Mouse (Mus musculus) urinary bladder, postnatal 14 days (tissue): ENCODE results near the gene Gm8068.
"Not testable (repeated sequence)": the region's sequence is repeated elsewhere in the genome, so short reads cannot be mapped to it uniquely, and the experiment has no call there.

Experiments
- DNase-seq: peaks from one replicate; pipeline ENCODE4 v3.0.0; 2021; ENCODE audit warnings: low spot score

The Gm8068 gene

DNA sequence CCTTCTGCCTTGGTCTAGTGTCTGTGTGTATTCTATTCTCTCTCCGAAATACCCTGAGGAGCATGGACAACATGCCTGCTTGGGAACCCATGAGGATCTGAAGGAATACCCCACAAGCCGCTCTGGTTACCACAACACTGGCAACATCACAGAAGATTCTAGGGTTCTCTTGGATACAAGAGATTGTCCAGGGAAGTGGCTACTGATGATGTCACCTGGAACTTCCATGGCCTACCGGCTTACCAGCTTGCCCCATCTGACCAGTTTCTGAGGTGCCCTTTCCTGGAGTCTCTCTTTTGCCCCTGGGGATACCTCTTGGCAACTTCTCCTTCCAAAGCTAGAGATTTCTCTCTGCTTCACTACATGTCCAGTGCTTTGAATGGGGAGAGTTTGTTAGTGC lies at the start of gene Gm8068:
Gm8068 (minus strand) TSS at position 101 of the 400 bp plus-strand sequence.
- DNase-seq, result not testable (repeated sequence)

DNA sequence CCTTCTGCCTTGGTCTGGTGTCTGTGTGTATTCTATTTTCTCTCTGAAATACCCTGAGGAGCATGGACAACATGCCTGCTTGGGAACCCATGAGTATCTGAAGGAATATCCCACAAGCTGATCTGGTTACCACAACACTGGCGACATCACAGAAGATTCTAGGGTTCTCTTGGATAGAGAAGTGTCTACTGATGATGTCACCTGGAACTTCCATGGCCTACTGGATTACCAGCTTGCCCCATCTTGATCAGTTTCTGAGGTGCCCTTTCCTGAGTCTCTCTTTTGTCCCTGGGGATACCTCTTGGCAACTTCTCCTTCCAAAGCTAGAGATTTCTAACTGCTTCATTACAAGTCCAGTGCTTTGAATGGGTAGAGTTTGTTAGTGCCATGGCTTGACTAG lies 48.8 kb upstream of the Gm8068 start, which contains the start of gene Gm7929:
Gm7929 (minus strand) TSS at position 101 of the 400 bp plus-strand sequence.
- DNase-seq, result not testable (repeated sequence)

DNA sequence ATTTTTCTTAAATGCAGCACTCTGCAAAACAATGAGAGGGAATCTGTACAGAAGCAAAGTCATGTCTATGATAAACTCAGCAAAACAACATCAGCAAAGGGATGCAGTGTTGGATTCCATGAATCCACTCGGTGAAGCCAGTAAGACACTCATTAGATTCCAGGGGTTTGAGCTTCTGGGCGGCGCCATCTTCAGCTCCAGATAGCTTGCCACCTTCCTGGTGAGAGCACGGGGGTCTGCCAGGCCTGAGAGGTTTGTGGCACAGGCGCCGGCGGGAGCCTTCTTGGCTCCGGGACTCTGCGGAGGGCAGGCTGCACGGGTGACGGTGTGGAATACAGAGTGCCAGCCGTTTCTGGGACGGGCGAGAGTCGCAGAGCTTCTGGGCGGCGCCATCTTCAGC lies 21.8 kb upstream of the Gm8068 start:
- not testable (repeated sequence) for DNase-seq

DNA sequence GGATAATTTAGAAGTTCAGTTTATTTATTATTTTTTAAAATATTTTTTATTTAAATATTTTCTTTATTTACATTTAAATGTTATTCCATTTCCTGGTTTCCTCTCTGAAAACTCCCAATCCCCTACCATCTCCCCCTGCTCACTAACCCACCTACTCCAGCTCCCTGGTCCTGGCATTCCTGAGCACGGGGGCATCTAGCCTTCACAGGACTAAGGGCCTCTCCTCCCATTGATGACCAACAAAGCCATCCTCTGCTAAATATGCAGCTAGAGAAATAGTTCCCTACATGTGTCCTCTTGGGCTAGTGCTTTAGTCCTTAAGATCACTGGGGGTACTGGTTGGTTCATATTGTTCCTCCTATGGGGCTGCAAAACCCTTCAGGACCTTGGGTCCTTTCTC lies 15.5 kb upstream of the Gm8068 start:
- DNase-seq, result not testable (repeated sequence)

DNA sequence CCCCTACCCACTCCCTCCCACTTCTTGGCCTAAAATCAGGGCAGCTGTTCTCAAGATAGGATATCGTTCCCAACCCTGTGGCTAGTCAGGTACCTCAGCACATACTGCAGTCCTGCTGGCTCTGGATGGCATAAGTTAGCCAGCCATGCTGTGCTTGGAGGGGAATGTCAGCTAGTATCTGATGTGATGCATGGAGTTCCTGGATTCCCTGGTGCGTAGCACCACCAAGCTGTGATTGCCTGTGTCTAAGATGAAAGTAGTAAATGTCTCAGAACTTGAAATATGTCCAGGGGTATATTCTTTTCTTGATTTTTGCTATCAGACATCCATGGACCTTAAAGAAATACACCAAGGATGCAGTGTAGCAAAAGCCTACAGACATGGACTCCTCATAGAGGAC lies 53.5 kb downstream of the Gm8068 start:
- not testable (repeated sequence) for DNase-seq
